Comparison of ENCODE assay signal across 8 mouse cellular contexts in genomic region chr2:31164841-31165455, GRCm38 (mm10). TPM values are rescaled to one million over a fixed set of nuclear protein-coding genes. Genes with fewer than 3 reads are reported as not detected.
DNase-seq lines count a peak whose midpoint lies in the region; ATAC-seq and TF ChIP-seq lines count a peak whose summit lies in the region.

No protein-coding gene starts in this region.

- H3K27me3 ChIP-seq in embryonic facial prominence, embryonic 13.5 days: no peaks in the 10 kb centered on the region
- H3K27me3 ChIP-seq in intestine, postnatal 0 days (replicated peaks; ENCODE audit: control insufficient read depth, insufficient read depth, low read length): no peaks in the 10 kb centered on the region
- no peaks in the 10 kb centered on the region for H3K27me3 ChIP-seq in liver, embryonic 15.5 days
- no peaks in the 10 kb centered on the region for H3K27me3 ChIP-seq in cerebellum, adult 2 months (ENCODE audit: control insufficient read depth, insufficient read depth, low read length)

- 33% methylated on average over 5 of the region's 5 CpGs for WGBS in embryonic facial prominence, embryonic 13.5 days
- WGBS in intestine, postnatal 0 days: 45% methylated on average over 5 of the region's 5 CpGs
- WGBS in liver, embryonic 15.5 days (ENCODE audit: insufficient replicate concordance): 55% methylated on average over 5 of the region's 5 CpGs
- WGBS in cerebellum, adult 2 months: 28% methylated on average over 5 of the region's 5 CpGs

- no peaks in the 10 kb centered on the region for H3K9me3 ChIP-seq in embryonic facial prominence, embryonic 13.5 days
- H3K9me3 ChIP-seq in intestine, postnatal 0 days (ENCODE audit: control insufficient read depth): no peaks in the 10 kb centered on the region
- no peaks in the 10 kb centered on the region for H3K9me3 ChIP-seq in liver, embryonic 15.5 days (replicated peaks)

- no peak for DNase-seq in gastrocnemius, adult 2 months
- no peak for DNase-seq in gastrocnemius, postnatal 4 days (ENCODE audit: low spot score in 2 of 2)
- DNase-seq in CD4-positive, CD25-positive, alpha-beta regulatory T cell, adult 2 months (ENCODE audit: low read depth, low spot score): peak; percentile 59
- DNase-seq in cerebellum, adult 2 months: no peak
- DNase-seq in thymus, postnatal 10 days (ENCODE audit: low spot score in 2 of 2): no peak

- ATAC-seq in embryonic facial prominence, embryonic 13.5 days (ENCODE audit: insufficient number of reproducible peaks, insufficient read depth, low FRiP score, low TSS enrichment, low read depth): no peak
- ATAC-seq in intestine, postnatal 0 days: no peak
- ATAC-seq in liver, embryonic 15.5 days (ENCODE audit: insufficient read depth): no peak

- H3K4me1 ChIP-seq in embryonic facial prominence, embryonic 13.5 days: peaks cover 19% of the 10 kb centered on the region
- 0 out of 2 replicates have a peak, but pooled peaks cover 5% of the 10 kb centered on the region for H3K4me1 ChIP-seq in intestine, postnatal 0 days (replicated peaks; ENCODE audit: control insufficient read depth, insufficient read depth, low read length)
- H3K4me1 ChIP-seq in liver, embryonic 15.5 days (replicated peaks): peaks cover 61% of the 10 kb centered on the region
- peaks cover 21% of the 10 kb centered on the region for H3K4me1 ChIP-seq in cerebellum, adult 2 months (ENCODE audit: control insufficient read depth, insufficient read depth, low read length)

- TF ChIP-seq CTCF in gastrocnemius, adult 2 months (IDR thresholded peaks at IDR 0.05): no peak
- TF ChIP-seq CTCF in intestine, postnatal 0 days (IDR thresholded peaks at IDR 0.05; ENCODE audit: low read depth): no peak
- TF ChIP-seq CTCF in cerebellum, adult 2 months (IDR thresholded peaks at IDR 0.05; ENCODE audit: borderline replicate concordance, insufficient read depth, low read depth, low read length): no peak

- H3K4me3 ChIP-seq in gastrocnemius, adult 2 months: no peak overlapping the region
- H3K4me3 ChIP-seq in embryonic facial prominence, embryonic 13.5 days: no peak overlapping the region
- no peak overlapping the region for H3K4me3 ChIP-seq in intestine, postnatal 0 days (ENCODE audit: low read depth, low read length)
- no peak overlapping the region for H3K4me3 ChIP-seq in liver, embryonic 15.5 days (replicated peaks)
- H3K4me3 ChIP-seq in cerebellum, adult 2 months (replicated peaks; ENCODE audit: insufficient read depth, low read depth, low read length): no peak overlapping the region

- no peak for TF ChIP-seq POLR2A in cerebellum, adult 2 months (IDR thresholded peaks at IDR 0.05; ENCODE audit: borderline replicate concordance, insufficient read depth, low read length)

- H3K4me2 ChIP-seq in embryonic facial prominence, embryonic 13.5 days: peak overlapping the region; percentile 11; the same call in 1 of the 2 replicates
- H3K4me2 ChIP-seq in intestine, postnatal 0 days (replicated peaks; ENCODE audit: low read depth): no peak overlapping the region
- no peak overlapping the region for H3K4me2 ChIP-seq in liver, embryonic 15.5 days

- intact Hi-C loops in gastrocnemius, adult 2 months (cut with DNase I): no loop called here

- peaks cover 41% of the 10 kb centered on the region for H3K36me3 ChIP-seq in embryonic facial prominence, embryonic 13.5 days
- peaks cover 29% of the 10 kb centered on the region for H3K36me3 ChIP-seq in intestine, postnatal 0 days (ENCODE audit: control insufficient read depth, insufficient read depth)
- peaks cover 30% of the 10 kb centered on the region for H3K36me3 ChIP-seq in liver, embryonic 15.5 days (replicated peaks)

- peak overlapping the region; percentile 51; the same call in 1 of the 2 replicates for H3K9ac ChIP-seq in embryonic facial prominence, embryonic 13.5 days
- 0 out of 2 replicates have a peak overlapping the region, but pooled peaks have one; percentile 3 for H3K9ac ChIP-seq in intestine, postnatal 0 days (ENCODE audit: low read depth, low read length)
- no peak overlapping the region for H3K9ac ChIP-seq in liver, embryonic 15.5 days

- peak overlapping the region; percentile 68 for H3K27ac ChIP-seq in gastrocnemius, adult 2 months
- peak overlapping the region; percentile 79 for H3K27ac ChIP-seq in embryonic facial prominence, embryonic 13.5 days
- H3K27ac ChIP-seq in intestine, postnatal 0 days (ENCODE audit: low read depth, low read length): peak overlapping the region; percentile 62
- H3K27ac ChIP-seq in liver, embryonic 15.5 days (replicated peaks): peak overlapping the region; percentile 19; the same call in 1 of the 2 replicates
- no peak overlapping the region for H3K27ac ChIP-seq in cerebellum, adult 2 months (ENCODE audit: insufficient read depth, low read length)

RNA-seq across cellular contexts. Expression of gene Gpr107, which starts 12.8 kb away (rescaled TPM):
- total RNA-seq in gastrocnemius, adult 2 months (2021): 10 to 100 TPM; 24.5 to 29.0 TPM
- total RNA-seq in gastrocnemius, postnatal 4 days (2021): 10 to 100 TPM; 43.2 to 46.0 TPM
- 39.8 and 42.8 TPM in 2 replicates for polyA plus RNA-seq in embryonic facial prominence, embryonic 13.5 days (2015; fragmentation: Nextera tagmentation; extraction: Ambion mirVana)
- 46.8 and 48.3 TPM in 2 replicates for polyA plus RNA-seq in intestine, postnatal 0 days (2015; fragmentation: Nextera tagmentation; extraction: Ambion mirVana)
- polyA plus RNA-seq in liver, embryonic 15.5 days (2015; fragmentation: Nextera tagmentation; extraction: Ambion mirVana): 10.4 and 11.5 TPM in 2 replicates
- 30.0 and 33.9 TPM in 2 replicates for polyA plus RNA-seq in cerebellum, adult 2 months (2012; rRNA removed)

RNA-seq across cellular contexts. Expression of gene Fnbp1, which starts 23.1 kb away (rescaled TPM):
- total RNA-seq in gastrocnemius, adult 2 months (2021): 10 to 100 TPM in 1 of 2 experiments, 1 to 10 TPM in 1; 7.9 to 13.2 TPM
- total RNA-seq in gastrocnemius, postnatal 4 days (2021): 10 to 100 TPM; 33.8 to 37.3 TPM
- polyA plus RNA-seq in embryonic facial prominence, embryonic 13.5 days (2015; fragmentation: Nextera tagmentation; extraction: Ambion mirVana): 29.4 and 33.0 TPM in 2 replicates
- polyA plus RNA-seq in intestine, postnatal 0 days (2015; fragmentation: Nextera tagmentation; extraction: Ambion mirVana): 10.4 and 11.8 TPM in 2 replicates
- polyA plus RNA-seq in liver, embryonic 15.5 days (2015; fragmentation: Nextera tagmentation; extraction: Ambion mirVana): 5.1 and 6.1 TPM in 2 replicates
- 310 and 320 TPM in 2 replicates for polyA plus RNA-seq in cerebellum, adult 2 months (2012; rRNA removed)
